Mouse (Mus musculus) spleen, adult 2 months (tissue): ENCODE results near the gene Lcp2. TPM values are rescaled to one million over a fixed set of nuclear protein-coding genes. Genes with fewer than 3 reads are reported as not detected.

Experiments used
- DNase-seq, 2 experiments: peaks; one replicate each; pipeline versions ENCODE4 v3.0.0 to v3.0.0-alpha.2; 2012 to 2021; ENCODE audit warnings: low spot score in 2 of 2, low read depth in 1 of 2
- H3K27ac ChIP-seq: fragments of 200-500 bp; 2 replicates; pipeline ENCODE4 v1.5.1; 2012; ENCODE audit warnings: low read length, inconsistent platforms; ENCODE audit not compliant: insufficient read depth
- H3K27me3 ChIP-seq: fragments of 200-500 bp; 2 replicates; pipeline ENCODE4 v1.6.1; 2012; ENCODE audit warnings: mild to moderate bottlenecking, moderate library complexity, low read length, inconsistent platforms; ENCODE audit not compliant: control insufficient read depth, insufficient read depth
- H3K36me3 ChIP-seq: fragments of 200-500 bp; 2 replicates; pipeline ENCODE4 v1.6.1; 2012; ENCODE audit warnings: mild to moderate bottlenecking, low read length, inconsistent platforms; ENCODE audit not compliant: control insufficient read depth, insufficient read depth
- H3K4me1 ChIP-seq: fragments of 200-500 bp; 2 replicates; pipeline ENCODE4 v1.6.1; 2011; ENCODE audit warnings: inconsistent platforms; ENCODE audit not compliant: control insufficient read depth, insufficient read depth, insufficient read length
- H3K4me3 ChIP-seq: fragments of 200-500 bp; 2 replicates; pipeline ENCODE4 v1.5.1; 2011; ENCODE audit warnings: mild to moderate bottlenecking, inconsistent platforms; ENCODE audit not compliant: insufficient read depth, insufficient read length; ENCODE audit errors: extremely low read depth
- CTCF ChIP-seq: fragments of 200-500 bp; IDR thresholded peaks from 2 replicates; pipeline ENCODE4 v1.5.1; 2011; ENCODE audit warnings: mild to moderate bottlenecking, inconsistent platforms; ENCODE audit not compliant: insufficient read depth, insufficient read length, insufficient replicate concordance; ENCODE audit errors: extremely low read depth
- POLR2A ChIP-seq: fragments of 200-500 bp; IDR thresholded peaks from 2 replicates; pipeline ENCODE4 v1.6.1; 2011; ENCODE audit warnings: low read depth, low read length, inconsistent platforms
- WGBS: fragments of 180-500 bp; shearing (Covaris S2); methylation state at CpG from one replicate; pipeline ENCODE4 v1.1.7; 2018; 5-methylcytosine and 5-hydroxymethylcytosine counted together
- polyA plus RNA-seq: library from polyadenylated mRNA; depleted of rRNA; stranded (reverse); fragments of >200 nt; gene quantifications from 2 replicates; pipeline ENCODE4 v1.2.3, GENCODE M21; 2012; rRNA removed

The Lcp2 gene
- polyA plus RNA-seq, result 34.0 and 34.2 TPM in 2 replicates

GRCm38 (mm10) chr11:34046767-34047541, at the start of gene Lcp2:
Gene Lcp2, plus strand, starts transcription at chr11:34046920.
- peaks cover 6% of the 10 kb centered on the region; the same call in 1 of the 2 replicates for H3K4me1 ChIP-seq
- peak within 1 kb of the TSS; percentile 91 for H3K27ac ChIP-seq
- H3K4me3 ChIP-seq, result peak within 1 kb of the TSS; percentile 69
- no peak for DNase-seq
- H3K36me3 ChIP-seq, result no peaks in the 10 kb centered on the region
- 9% methylated on average over 6 of the region's 6 CpGs for WGBS
- no peaks in the 10 kb centered on the region for H3K27me3 ChIP-seq
- TF ChIP-seq POLR2A (no peak; the same call in 1 of the 2 replicates), CTCF (no peak)

GRCm38 (mm10) chr11:33998244-33998643, 48.5 kb upstream of the Lcp2 start:
- DNase-seq, result no peak
- no peaks in the 10 kb centered on the region for H3K27me3 ChIP-seq
- 85% methylated on average over 10 of the region's 10 CpGs for WGBS
- H3K4me1 ChIP-seq, result no peaks in the 10 kb centered on the region
- H3K27ac ChIP-seq, result no peak overlapping the region
- H3K4me3 ChIP-seq, result no peak overlapping the region
- TF ChIP-seq CTCF (no peak), POLR2A (no peak)
- no peaks in the 10 kb centered on the region for H3K36me3 ChIP-seq

- TF ChIP-seq CTCF, result no peak
- TF ChIP-seq POLR2A, result no peak
- WGBS, result 41% methylated on average over 3 of the region's 3 CpGs
- H3K27ac ChIP-seq, result no peak overlapping the region
- no peaks in the 10 kb centered on the region for H3K4me1 ChIP-seq
- H3K4me3 ChIP-seq, result no peak overlapping the region
- H3K27me3 ChIP-seq, result no peaks in the 10 kb centered on the region
- H3K36me3 ChIP-seq, result no peaks in the 10 kb centered on the region
- no peak for DNase-seq
Observed at GRCm38 (mm10) chr11:34000416-34000815, 46.3 kb upstream of the Lcp2 start.

GRCm38 (mm10) chr11:34001938-34002592, 44.7 kb upstream of the Lcp2 start:
- H3K27me3 ChIP-seq, result no peaks in the 10 kb centered on the region
- H3K4me1 ChIP-seq, result no peaks in the 10 kb centered on the region
- no peaks in the 10 kb centered on the region for H3K36me3 ChIP-seq
- H3K4me3 ChIP-seq, result no peak overlapping the region
- no peak overlapping the region for H3K27ac ChIP-seq
- 3% methylated on average over 5 of the region's 5 CpGs for WGBS
- DNase-seq, result peak in 1 of 2 experiments; percentile 52
- TF ChIP-seq POLR2A, result no peak
- TF ChIP-seq CTCF, result peak; percentile 67; the same call in 1 of the 2 replicates

- no peaks in the 10 kb centered on the region for H3K27me3 ChIP-seq
- no peak overlapping the region for H3K27ac ChIP-seq
- no peak for TF ChIP-seq POLR2A
- TF ChIP-seq CTCF, result no peak
- H3K36me3 ChIP-seq, result no peaks in the 10 kb centered on the region
- WGBS, result 73% methylated on average over 5 of the region's 5 CpGs
- H3K4me3 ChIP-seq, result no peak overlapping the region
- no peaks in the 10 kb centered on the region for H3K4me1 ChIP-seq
- DNase-seq, result no peak
Observed at GRCm38 (mm10) chr11:34002593-34002965, 44.1 kb upstream of the Lcp2 start.

- DNase-seq, result no peak
- TF ChIP-seq POLR2A (no peak), CTCF (no peak)
Observed at GRCm38 (mm10) chr11:34007616-34008015, 39.1 kb upstream of the Lcp2 start.

GRCm38 (mm10) chr11:34008214-34008613, 38.5 kb upstream of the Lcp2 start:
- WGBS, result 7% methylated on average over 11 of the region's 11 CpGs
- H3K36me3 ChIP-seq, result no peaks in the 10 kb centered on the region
- no peaks in the 10 kb centered on the region for H3K27me3 ChIP-seq
- peaks cover 16% of the 10 kb centered on the region; the same call in 1 of the 2 replicates for H3K4me1 ChIP-seq
- H3K4me3 ChIP-seq, result peak overlapping the region; percentile 59
- peak overlapping the region; percentile 93 for H3K27ac ChIP-seq
- peak; percentile 54 to 62 for DNase-seq
- TF ChIP-seq POLR2A, result peak; percentile 13; the same call in 1 of the 2 replicates
- TF ChIP-seq CTCF, result no peak

More at GRCm38 (mm10) chr11:34007616-34008015, 39.1 kb upstream of the Lcp2 start:
- Histone ChIP-seq H3K27me3 (no peaks in the 10 kb centered on the region), H3K36me3 (no peaks in the 10 kb centered on the region), H3K4me1 (peaks cover 16% of the 10 kb centered on the region; the same call in 1 of the 2 replicates), H3K27ac (no peak overlapping the region), H3K4me3 (no peak overlapping the region)
- WGBS, result 93% methylated on average over 2 of the region's 2 CpGs
